Mouse (Mus musculus): ENCODE results near the gene Gm8994. TPM values are rescaled to one million over a fixed set of nuclear protein-coding genes. Genes with fewer than 3 reads are reported as not detected.

Gene Gm8994
- polyA plus RNA-seq, 1 experiment from 2014 or later, result not detected

Other genes starting within 250 kb of the Gm8994 start
- gene Grin2b, start 154.0 kb upstream of the Gm8994 start, polyA plus RNA-seq (2015; fragmentation: Nextera tagmentation; extraction: Ambion mirVana), result 0.09 and 0.32 TPM in 2 replicates
- not detected in 2 replicates for gene E330021D16Rik, start 88.0 kb downstream of the Gm8994 start, polyA plus RNA-seq (2015; fragmentation: Nextera tagmentation; extraction: Ambion mirVana)
- gene Atf7ip, start 178.6 kb downstream of the Gm8994 start, polyA plus RNA-seq (2015; fragmentation: Nextera tagmentation; extraction: Ambion mirVana), result 30.0 and 34.0 TPM in 2 replicates

Data from stomach, embryonic 16.5 days (tissue).